Mouse (Mus musculus): ENCODE data around the gene Fam81a.

Gene Fam81a

GRCm38 (mm10) chr9:70142460-70142859 is at the start of gene Fam81a:
Fam81a (minus strand) TSS chr9:70142560.
- no peak for DNase-seq (ENCODE audit: low spot score)

- DNase-seq (ENCODE audit: low spot score): no peak
These were observed 40.3 kb upstream of the Fam81a start for GRCm38 (mm10) chr9:70182639-70183038.

- no peak for DNase-seq (ENCODE audit: low spot score)
These were observed 39.4 kb upstream of the Fam81a start for GRCm38 (mm10) chr9:70181719-70182118.

DNA sequence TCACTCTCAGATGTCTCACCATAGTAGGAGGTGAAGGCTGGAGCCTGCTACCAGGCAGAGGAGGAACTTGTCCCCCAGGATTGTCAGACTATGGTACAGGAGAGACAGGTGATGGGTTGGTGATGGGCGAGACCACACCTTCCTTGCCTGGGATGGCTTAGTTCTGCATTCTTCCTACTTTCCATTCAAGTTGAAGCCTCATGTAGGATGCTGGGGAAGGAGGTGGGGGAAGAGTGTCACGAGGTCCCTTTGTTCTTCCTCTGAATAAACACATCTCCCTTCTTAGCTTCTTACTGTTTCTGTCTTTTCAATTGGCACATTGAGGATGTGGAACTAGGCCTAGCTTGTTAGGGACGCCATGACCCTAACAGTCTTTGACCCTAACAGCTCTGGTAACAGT is 33.9 kb upstream of the Fam81a start:
- DNase-seq (ENCODE audit: low spot score): no peak

DNA sequence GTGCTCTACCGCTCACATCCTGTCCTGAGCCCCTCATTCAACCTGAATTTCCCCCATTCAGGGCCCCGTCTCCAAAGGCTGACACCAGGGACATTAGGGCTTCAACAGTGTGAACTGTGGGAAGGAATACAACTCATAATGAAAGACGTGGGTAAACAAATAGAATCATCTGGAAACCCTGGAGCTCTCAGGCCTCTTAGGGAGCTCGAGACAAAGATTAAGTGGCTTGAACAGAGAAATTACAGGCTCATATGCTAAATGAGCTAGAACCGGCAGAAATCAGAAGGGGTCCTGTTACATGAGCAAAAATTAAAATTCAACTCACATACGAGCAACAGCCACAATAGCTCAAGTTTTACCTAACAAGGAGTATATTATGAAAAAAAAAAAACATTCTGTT is 32.5 kb upstream of the Fam81a start:
- DNase-seq (ENCODE audit: low spot score): no peak

GRCm38 (mm10) chr9:70174291-70174848 is 32.0 kb upstream of the Fam81a start:
- DNase-seq (ENCODE audit: low spot score): no peak

GRCm38 (mm10) chr9:70168973-70169372 is 26.6 kb upstream of the Fam81a start:
- DNase-seq (ENCODE audit: low spot score): no peak

DNA sequence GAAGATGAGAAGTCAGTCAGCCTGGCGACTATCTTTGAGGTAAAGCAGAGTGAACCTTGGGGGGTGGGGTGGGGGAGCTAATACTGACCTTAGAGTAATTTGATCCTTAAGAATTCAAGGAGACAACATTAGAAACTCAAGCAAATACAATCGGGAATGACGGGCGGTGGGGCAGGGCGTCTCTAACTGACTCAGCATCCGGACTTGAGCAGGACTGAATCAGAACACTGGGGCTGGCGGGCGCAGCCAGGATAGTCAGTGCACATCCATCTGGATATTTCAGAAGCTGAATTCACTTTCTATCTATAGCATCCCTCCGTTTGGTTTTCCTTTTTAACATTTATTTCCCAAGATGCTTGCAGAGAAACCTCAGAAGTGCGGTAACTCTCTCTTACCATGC is 17.7 kb upstream of the Fam81a start:
- DNase-seq (ENCODE audit: low spot score): no peak

DNA sequence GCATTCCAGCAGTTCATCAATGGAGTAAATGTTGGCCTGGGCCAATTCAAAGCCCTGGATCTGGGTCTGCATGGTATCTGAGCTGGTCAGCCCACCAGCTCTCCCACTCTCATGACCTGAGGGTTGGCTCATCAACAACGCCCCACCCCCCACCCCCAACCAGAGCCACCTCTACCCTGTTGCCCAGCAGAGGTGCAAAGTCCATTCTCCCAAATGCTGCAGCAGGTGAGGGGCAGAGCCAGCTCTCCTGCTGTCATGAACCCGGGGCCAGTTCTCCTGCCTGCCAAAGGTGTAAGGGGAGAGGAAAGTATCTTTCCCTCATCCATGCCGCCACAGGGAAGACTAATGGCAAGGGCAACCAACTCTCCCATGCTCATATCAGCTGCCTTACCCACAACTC is 5.3 kb upstream of the Fam81a start:
- no peak for DNase-seq (ENCODE audit: low spot score)

DNA sequence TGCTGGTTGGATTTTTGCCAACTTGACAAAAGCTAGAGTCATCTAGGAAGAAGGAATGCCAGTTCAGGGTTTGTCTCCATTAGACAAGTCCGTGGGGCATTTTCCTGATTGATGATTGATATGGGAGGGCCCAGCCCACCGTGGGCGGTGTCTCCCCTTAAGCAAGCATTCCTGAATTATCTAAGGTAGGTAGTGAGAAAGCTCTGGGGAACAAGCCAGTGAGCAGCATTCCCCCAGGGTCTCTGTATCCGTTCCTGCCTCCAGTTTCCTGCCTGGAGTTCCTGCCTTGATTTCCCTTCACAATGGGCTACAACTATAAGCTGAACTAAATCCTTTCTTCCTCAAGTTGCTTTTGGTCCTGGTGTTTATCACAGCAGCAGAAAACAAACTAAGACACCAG is 3.1 kb upstream of the Fam81a start:
- DNase-seq (ENCODE audit: low spot score): no peak

- DNase-seq (ENCODE audit: low spot score): no peak
These were observed 966 bp upstream of the Fam81a start for GRCm38 (mm10) chr9:70143326-70143725.

GRCm38 (mm10) chr9:70141885-70142326 is 454 bp downstream of the Fam81a start:
- no peak for DNase-seq (ENCODE audit: low spot score)

DNA sequence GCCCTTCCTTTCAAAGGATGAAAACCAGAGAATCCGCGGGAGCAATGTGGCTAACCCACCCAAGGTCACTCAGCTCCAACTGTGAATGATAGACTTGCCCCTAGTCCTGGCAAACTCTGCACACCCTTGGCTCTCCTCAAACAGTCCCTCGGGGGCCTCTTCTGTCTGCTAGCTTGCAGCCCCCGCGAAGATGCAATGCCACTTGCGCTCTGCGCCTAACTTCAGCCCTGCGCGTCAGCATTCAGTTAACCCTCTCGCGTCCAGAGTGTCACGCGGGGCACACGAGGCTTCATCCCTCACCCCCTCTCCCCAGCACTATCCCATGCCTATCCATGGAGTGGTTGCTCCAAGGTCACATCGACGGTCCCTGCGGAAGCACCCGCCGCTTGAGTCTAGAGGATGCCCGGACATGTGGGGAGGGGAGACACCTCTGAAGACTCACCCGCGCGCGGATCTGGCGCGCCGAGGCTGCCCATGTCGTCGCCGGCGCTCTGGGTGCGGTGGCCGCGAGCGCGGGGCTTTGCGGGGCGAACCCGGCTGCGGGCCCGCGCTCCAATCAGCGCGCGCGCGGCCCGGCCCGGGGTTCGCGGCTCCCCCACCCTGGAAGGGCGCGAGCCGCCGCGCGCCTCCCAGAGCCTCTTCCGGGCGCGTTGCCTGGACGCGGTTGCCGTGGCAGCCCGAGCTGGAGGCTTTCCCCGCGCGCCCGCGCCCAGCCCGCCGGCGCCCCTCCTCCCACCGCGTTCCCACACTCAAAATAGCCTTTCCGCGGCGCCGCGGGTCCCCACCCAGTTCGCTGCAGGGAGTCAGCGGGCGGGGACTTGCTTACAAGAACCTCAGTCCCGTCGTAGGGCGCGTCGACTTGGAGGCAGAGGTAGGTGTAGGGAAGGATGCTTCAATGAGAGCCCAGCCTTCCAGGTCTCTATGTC is 1.2 kb downstream of the Fam81a start:
- DNase-seq (ENCODE audit: low spot score): peak; percentile 76

DNA sequence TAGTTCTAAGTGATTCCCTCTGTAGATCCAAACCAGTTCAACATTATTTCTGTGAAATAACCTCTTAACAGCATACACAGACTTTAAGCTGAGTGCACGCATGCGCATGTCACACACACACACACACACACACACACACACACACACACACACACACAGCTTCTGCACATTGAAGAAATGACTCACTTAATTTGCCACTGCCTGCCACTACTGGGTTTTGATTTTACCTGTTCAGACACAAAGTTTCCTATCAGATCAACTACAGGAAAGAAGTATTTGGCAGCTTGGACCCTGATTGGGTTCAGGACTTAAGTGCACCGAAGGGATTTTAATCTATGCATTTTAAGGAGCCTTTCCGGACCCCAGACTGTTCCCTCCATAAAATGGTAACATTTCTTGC is 2.0 kb downstream of the Fam81a start:
- DNase-seq (ENCODE audit: low spot score): no peak

GRCm38 (mm10) chr9:70139331-70139885 is 3.0 kb downstream of the Fam81a start:
- DNase-seq (ENCODE audit: low spot score): no peak

DNA sequence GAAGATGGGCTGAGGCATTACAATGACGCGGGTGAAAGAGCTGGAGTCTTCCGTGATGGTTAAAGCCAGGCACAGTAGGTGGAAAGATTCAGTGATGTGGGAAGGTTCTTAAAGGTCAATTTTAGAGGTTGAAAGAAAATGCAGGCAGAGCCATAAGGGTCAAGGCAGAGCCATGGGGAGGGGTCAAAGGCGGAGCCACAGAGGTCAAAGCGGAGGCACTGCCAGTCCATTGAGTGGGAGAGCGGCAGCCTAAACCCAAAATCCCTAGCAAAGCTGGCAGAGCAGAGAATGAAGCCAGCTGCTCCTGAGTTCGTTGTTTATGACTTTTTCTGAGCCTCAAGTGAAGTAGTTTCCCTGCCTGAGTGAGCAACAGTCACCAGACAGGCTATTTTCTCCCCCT is 3.8 kb downstream of the Fam81a start:
- no peak for DNase-seq (ENCODE audit: low spot score)

- no peak for DNase-seq (ENCODE audit: low spot score)
These were observed 4.4 kb downstream of the Fam81a start for GRCm38 (mm10) chr9:70137991-70138390.

- DNase-seq (ENCODE audit: low spot score): no peak
These were observed 7.2 kb downstream of the Fam81a start for GRCm38 (mm10) chr9:70135186-70135585.

GRCm38 (mm10) chr9:70134716-70135115 is 7.6 kb downstream of the Fam81a start:
- DNase-seq (ENCODE audit: low spot score): no peak

- no peak for DNase-seq (ENCODE audit: low spot score)
These were observed 8.1 kb downstream of the Fam81a start for GRCm38 (mm10) chr9:70134215-70134614.

DNA sequence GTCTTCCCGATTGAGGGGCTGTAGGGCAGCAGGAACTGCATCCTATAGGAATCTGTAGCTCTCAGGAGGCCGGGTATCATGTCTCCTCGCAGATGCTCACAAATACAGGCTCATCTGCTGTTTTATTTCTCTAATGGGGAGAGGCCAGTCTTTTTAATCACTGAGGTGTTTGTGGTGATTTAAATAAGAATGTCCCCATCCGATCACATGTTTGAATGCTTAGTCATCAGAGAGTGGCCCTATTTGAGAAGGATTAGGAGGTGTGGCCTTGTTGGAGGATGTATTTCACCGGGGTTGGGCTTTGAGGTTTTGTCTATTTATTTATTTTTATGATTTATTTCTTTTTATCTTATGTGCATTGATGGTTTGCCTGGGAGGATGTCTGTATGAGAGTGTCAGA is 11.6 kb downstream of the Fam81a start:
- no peak for DNase-seq (ENCODE audit: low spot score)

DNA sequence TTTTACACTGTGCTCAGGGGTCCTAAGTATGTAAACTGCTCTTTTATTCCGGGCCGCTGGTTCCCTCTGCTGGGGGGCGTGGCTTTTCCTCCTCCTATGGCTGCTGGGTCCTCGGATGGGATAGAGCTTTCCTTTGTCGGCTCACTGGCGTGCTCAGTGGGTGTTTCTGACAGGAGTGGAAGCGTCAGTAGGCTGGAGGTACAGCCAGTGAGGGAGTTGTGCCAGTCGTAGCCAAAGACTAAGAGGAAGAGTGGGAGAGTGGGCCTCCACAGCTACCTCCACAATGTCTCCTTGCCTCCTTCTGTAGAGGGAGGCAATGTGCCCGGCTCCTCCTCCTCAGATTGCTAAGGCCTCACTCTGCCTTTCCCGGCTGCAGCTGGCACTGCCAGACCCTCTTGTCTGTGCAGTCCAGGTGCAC is 30.5 kb downstream of the Fam81a start:
- peak; percentile 37 for DNase-seq (ENCODE audit: low spot score)

DNA sequence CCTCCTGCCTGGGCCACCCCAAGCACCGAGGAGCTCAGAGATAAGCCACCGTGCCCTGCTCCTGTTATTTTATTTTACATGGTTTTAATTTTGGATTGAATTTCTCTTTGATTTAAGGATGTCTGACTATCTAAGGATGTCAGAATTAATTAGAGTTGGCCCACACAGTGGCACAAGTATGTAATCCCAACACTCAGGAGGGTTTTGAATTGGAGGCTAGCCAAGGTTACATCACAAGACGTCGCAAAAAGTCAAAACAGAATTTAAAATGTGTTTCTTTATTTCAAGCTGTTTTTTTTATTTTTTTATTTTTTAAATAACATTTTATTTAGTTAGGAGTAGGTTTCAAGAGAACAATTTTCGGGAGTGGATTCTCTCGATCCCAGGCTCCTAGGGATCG is 31.5 kb downstream of the Fam81a start:
- no peak for DNase-seq (ENCODE audit: low spot score)
